Mouse (Mus musculus): ENCODE measurements at regions not wholly inside any gene's neighbourhood (a gene's known extent, or its start where the extent isn't known, plus 50 kb on each side); places are given as distances from the start of the nearest gene placed in this dataset.

- peak; percentile 68 for DNase-seq (ENCODE audit: low spot score)
Measured at GRCm38 (mm10) chr3:38254896-38255295, 229.7 kb downstream of the Ankrd50 start.

- DNase-seq (ENCODE audit: low spot score), result no peak
Measured at GRCm38 (mm10) chr3:38251592-38251991, 233.1 kb downstream of the Ankrd50 start.

GRCm38 (mm10) chr3:38250552-38250951 is 234.1 kb downstream of the Ankrd50 start:
- no peak for DNase-seq (ENCODE audit: low spot score)

- no peak for DNase-seq (ENCODE audit: low spot score)
Measured at GRCm38 (mm10) chr3:38248941-38249340, 235.7 kb downstream of the Ankrd50 start.

GRCm38 (mm10) chr3:38246439-38246838 is 238.2 kb downstream of the Ankrd50 start:
- DNase-seq (ENCODE audit: low spot score), result no peak

- DNase-seq (ENCODE audit: low spot score), result no peak
Measured at GRCm38 (mm10) chr3:38243209-38243608, 241.4 kb downstream of the Ankrd50 start.

GRCm38 (mm10) chr3:38237616-38238015 is 247.0 kb downstream of the Ankrd50 start:
- no peak for DNase-seq (ENCODE audit: low spot score)

- no peak for DNase-seq (ENCODE audit: low spot score)
Measured at GRCm38 (mm10) chr3:38235736-38236083, 248.9 kb downstream of the Ankrd50 start.

GRCm38 (mm10) chr3:38235033-38235735 is 249.5 kb downstream of the Ankrd50 start:
- DNase-seq (ENCODE audit: low spot score), result no peak

GRCm38 (mm10) chr3:38234534-38234933 is 250.1 kb downstream of the Ankrd50 start:
- DNase-seq (ENCODE audit: low spot score), result no peak

GRCm38 (mm10) chr3:38234006-38234405 is 250.6 kb downstream of the Ankrd50 start:
- no peak for DNase-seq (ENCODE audit: low spot score)

GRCm38 (mm10) chr3:38233091-38233490 is 251.6 kb downstream of the Ankrd50 start:
- DNase-seq (ENCODE audit: low spot score), result no peak

- peak; percentile 19 for DNase-seq (ENCODE audit: low spot score)
Measured at GRCm38 (mm10) chr3:38232111-38233076, 252.2 kb downstream of the Ankrd50 start.

GRCm38 (mm10) chr3:38231506-38231905 is 253.1 kb downstream of the Ankrd50 start:
- no peak for DNase-seq (ENCODE audit: low spot score)

- no peak for DNase-seq (ENCODE audit: low spot score)
Measured at GRCm38 (mm10) chr3:38230796-38231195, 253.8 kb downstream of the Ankrd50 start.

- DNase-seq (ENCODE audit: low spot score), result no peak
Measured at GRCm38 (mm10) chr3:38229686-38230085, 255.0 kb downstream of the Ankrd50 start.

- DNase-seq (ENCODE audit: low spot score), result no peak
Measured at GRCm38 (mm10) chr3:38229051-38229450, 255.6 kb downstream of the Ankrd50 start.

GRCm38 (mm10) chr3:38227596-38227995 is 257.0 kb downstream of the Ankrd50 start:
- DNase-seq (ENCODE audit: low spot score), result peak; percentile 39

GRCm38 (mm10) chr3:38227121-38227520 is 257.5 kb downstream of the Ankrd50 start:
- DNase-seq (ENCODE audit: low spot score), result no peak

GRCm38 (mm10) chr3:38226147-38226546 is 258.5 kb downstream of the Ankrd50 start:
- DNase-seq (ENCODE audit: low spot score), result no peak

- DNase-seq (ENCODE audit: low spot score), result no peak
Measured at GRCm38 (mm10) chr3:38221834-38222215, 262.8 kb downstream of the Ankrd50 start.

GRCm38 (mm10) chr3:38220934-38221833 is 263.5 kb downstream of the Ankrd50 start:
- peak; percentile 37 for DNase-seq (ENCODE audit: low spot score)
